Mouse (Mus musculus) thymus, adult 2 months (tissue): ENCODE measurements around the gene Gm49486.

Experiments used
- CTCF ChIP-seq: fragments of 200-500 bp; IDR thresholded peaks from 2 replicates; pipeline ENCODE4 v1.5.1; 2012; ENCODE audit warnings: mild to moderate bottlenecking, control low read depth, low read length, moderate library complexity, borderline replicate concordance; ENCODE audit not compliant: control insufficient read depth, poor library complexity, insufficient read depth; ENCODE audit errors: extremely low read depth
- POLR2A ChIP-seq: fragments of 200-500 bp; IDR thresholded peaks from 2 replicates; pipeline ENCODE4 v1.6.1; 2012; ENCODE audit warnings: mild to moderate bottlenecking, low read length, control low read depth, moderate library complexity; ENCODE audit not compliant: control insufficient read depth, poor library complexity, insufficient read depth; ENCODE audit errors: extremely low read depth

GRCm38 (mm10) chr15:79252580-79252979, 23.4 kb downstream of the Gm49486 start:
- TF ChIP-seq POLR2A: no peak
- no peak for TF ChIP-seq CTCF
